Mouse (Mus musculus): ENCODE measurements around the gene Mctp1. TPM values are rescaled to one million over a fixed set of nuclear protein-coding genes. Genes with fewer than 3 reads are reported as not detected.

Gene Mctp1
- polyA plus RNA-seq, 1 experiment: not detected

DNA sequence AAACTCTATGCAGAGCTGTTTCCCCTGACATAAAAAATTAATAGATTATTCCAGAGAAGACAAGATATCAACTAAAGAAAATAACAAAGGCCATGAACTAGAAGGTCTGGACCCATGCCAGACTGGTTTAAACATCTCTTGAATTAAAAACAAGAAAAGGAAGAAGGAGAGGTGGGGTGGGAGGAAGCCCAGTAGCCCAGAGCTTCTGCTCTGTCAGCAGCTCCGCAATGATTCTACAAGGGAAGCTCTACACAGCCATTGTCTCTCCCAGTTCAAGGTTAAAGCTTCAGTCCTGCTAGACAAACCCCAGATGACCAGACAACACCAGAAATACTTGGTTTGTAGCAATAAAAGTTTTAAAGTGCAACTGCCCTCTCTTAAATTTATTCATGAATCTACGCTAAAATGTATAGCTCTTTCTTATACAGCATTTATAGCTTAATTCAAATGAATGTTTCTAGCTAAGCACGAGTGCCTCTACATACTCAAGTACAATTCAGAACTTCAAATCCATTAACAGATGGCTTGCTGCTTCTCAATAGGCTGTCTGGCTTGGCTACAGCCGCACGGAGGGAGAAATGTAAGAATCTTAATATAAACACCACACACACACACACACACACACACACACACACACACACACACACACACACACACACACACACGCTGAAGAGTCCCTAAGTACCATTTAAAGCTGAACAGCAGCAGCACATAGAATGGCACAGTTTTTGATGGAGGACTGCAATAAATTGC lies 663.0 kb downstream of the Mctp1 start:
- H3K4me3 ChIP-seq (ENCODE audit: low read depth, low read length): no peak overlapping the region
- H3K4me1 ChIP-seq (ENCODE audit: control insufficient read depth, insufficient read depth, low read length): no peaks in the 10 kb centered on the region
- TF ChIP-seq POLR2A (IDR thresholded peaks at IDR 0.05; ENCODE audit: insufficient read depth, low read length) (no peak), CTCF (IDR thresholded peaks at IDR 0.05; ENCODE audit: low read depth, low read length) (no peak), EP300 (IDR thresholded peaks at IDR 0.05; ENCODE audit: insufficient read depth, low read depth, low read length) (no peak)
- H3K27me3 ChIP-seq (ENCODE audit: control insufficient read depth, insufficient read depth, low read length, poor library complexity, severe bottlenecking): no peaks in the 10 kb centered on the region
- no peaks in the 10 kb centered on the region for H3K36me3 ChIP-seq (ENCODE audit: control insufficient read depth, insufficient read depth, low read length, poor library complexity, severe bottlenecking)
- no peaks in the 10 kb centered on the region for H3K9me3 ChIP-seq (replicated peaks; ENCODE audit: control insufficient read depth, insufficient read depth, low read length, poor library complexity, severe bottlenecking)
- no peak overlapping the region for H3K27ac ChIP-seq (ENCODE audit: insufficient read depth, low read length)
- H3K9ac ChIP-seq (ENCODE audit: low read depth, poor library complexity, severe bottlenecking): no peak overlapping the region

- no peak overlapping the region for H3K27ac ChIP-seq (ENCODE audit: insufficient read depth, low read length)
- no peak overlapping the region for H3K9ac ChIP-seq (ENCODE audit: low read depth, poor library complexity, severe bottlenecking)
- H3K9me3 ChIP-seq (replicated peaks; ENCODE audit: control insufficient read depth, insufficient read depth, low read length, poor library complexity, severe bottlenecking): no peaks in the 10 kb centered on the region
- no peak overlapping the region for H3K4me3 ChIP-seq (ENCODE audit: low read depth, low read length)
- H3K27me3 ChIP-seq (ENCODE audit: control insufficient read depth, insufficient read depth, low read length, poor library complexity, severe bottlenecking): no peaks in the 10 kb centered on the region
- TF ChIP-seq CTCF (IDR thresholded peaks at IDR 0.05; ENCODE audit: low read depth, low read length) (no peak), POLR2A (IDR thresholded peaks at IDR 0.05; ENCODE audit: insufficient read depth, low read length) (no peak), EP300 (IDR thresholded peaks at IDR 0.05; ENCODE audit: insufficient read depth, low read depth, low read length) (no peak)
- no peaks in the 10 kb centered on the region for H3K36me3 ChIP-seq (ENCODE audit: control insufficient read depth, insufficient read depth, low read length, poor library complexity, severe bottlenecking)
- no peaks in the 10 kb centered on the region for H3K4me1 ChIP-seq (ENCODE audit: control insufficient read depth, insufficient read depth, low read length)
Observed at GRCm38 (mm10) chr13:77048461-77048860, 664.1 kb downstream of the Mctp1 start.

GRCm38 (mm10) chr13:77049736-77050135 lies 665.4 kb downstream of the Mctp1 start:
- no peaks in the 10 kb centered on the region for H3K27me3 ChIP-seq (ENCODE audit: control insufficient read depth, insufficient read depth, low read length, poor library complexity, severe bottlenecking)
- H3K27ac ChIP-seq (ENCODE audit: insufficient read depth, low read length): no peak overlapping the region
- no peaks in the 10 kb centered on the region for H3K36me3 ChIP-seq (ENCODE audit: control insufficient read depth, insufficient read depth, low read length, poor library complexity, severe bottlenecking)
- no peaks in the 10 kb centered on the region for H3K4me1 ChIP-seq (ENCODE audit: control insufficient read depth, insufficient read depth, low read length)
- no peaks in the 10 kb centered on the region for H3K9me3 ChIP-seq (replicated peaks; ENCODE audit: control insufficient read depth, insufficient read depth, low read length, poor library complexity, severe bottlenecking)
- no peak overlapping the region for H3K9ac ChIP-seq (ENCODE audit: low read depth, poor library complexity, severe bottlenecking)
- no peak overlapping the region for H3K4me3 ChIP-seq (ENCODE audit: low read depth, low read length)
- TF ChIP-seq CTCF (IDR thresholded peaks at IDR 0.05; ENCODE audit: low read depth, low read length) (no peak), POLR2A (IDR thresholded peaks at IDR 0.05; ENCODE audit: insufficient read depth, low read length) (no peak), EP300 (IDR thresholded peaks at IDR 0.05; ENCODE audit: insufficient read depth, low read depth, low read length) (no peak)

GRCm38 (mm10) chr13:77063221-77063620 lies 678.9 kb downstream of the Mctp1 start:
- no peak for TF ChIP-seq POLR2A (IDR thresholded peaks at IDR 0.05; ENCODE audit: insufficient read depth, low read length)
- TF ChIP-seq EP300 (IDR thresholded peaks at IDR 0.05; ENCODE audit: insufficient read depth, low read depth, low read length): no peak
- TF ChIP-seq CTCF (IDR thresholded peaks at IDR 0.05; ENCODE audit: low read depth, low read length): no peak
- Histone ChIP-seq H3K27me3 (ENCODE audit: control insufficient read depth, insufficient read depth, low read length, poor library complexity, severe bottlenecking) (no peaks in the 10 kb centered on the region), H3K4me3 (ENCODE audit: low read depth, low read length) (no peak overlapping the region), H3K27ac (ENCODE audit: insufficient read depth, low read length) (no peak overlapping the region), H3K9me3 (replicated peaks; ENCODE audit: control insufficient read depth, insufficient read depth, low read length, poor library complexity, severe bottlenecking) (no peaks in the 10 kb centered on the region), H3K9ac (ENCODE audit: low read depth, poor library complexity, severe bottlenecking) (no peak overlapping the region), H3K36me3 (ENCODE audit: control insufficient read depth, insufficient read depth, low read length, poor library complexity, severe bottlenecking) (no peaks in the 10 kb centered on the region), H3K4me1 (ENCODE audit: control insufficient read depth, insufficient read depth, low read length) (no peaks in the 10 kb centered on the region)

GRCm38 (mm10) chr13:77068847-77069246 lies 684.5 kb downstream of the Mctp1 start:
- no peak overlapping the region for H3K4me3 ChIP-seq (ENCODE audit: low read depth, low read length)
- H3K36me3 ChIP-seq (ENCODE audit: control insufficient read depth, insufficient read depth, low read length, poor library complexity, severe bottlenecking): no peaks in the 10 kb centered on the region
- no peaks in the 10 kb centered on the region for H3K27me3 ChIP-seq (ENCODE audit: control insufficient read depth, insufficient read depth, low read length, poor library complexity, severe bottlenecking)
- TF ChIP-seq CTCF (IDR thresholded peaks at IDR 0.05; ENCODE audit: low read depth, low read length): no peak
- TF ChIP-seq EP300 (IDR thresholded peaks at IDR 0.05; ENCODE audit: insufficient read depth, low read depth, low read length): no peak
- TF ChIP-seq POLR2A (IDR thresholded peaks at IDR 0.05; ENCODE audit: insufficient read depth, low read length): no peak
- H3K9ac ChIP-seq (ENCODE audit: low read depth, poor library complexity, severe bottlenecking): no peak overlapping the region
- H3K27ac ChIP-seq (ENCODE audit: insufficient read depth, low read length): no peak overlapping the region
- no peaks in the 10 kb centered on the region for H3K4me1 ChIP-seq (ENCODE audit: control insufficient read depth, insufficient read depth, low read length)
- no peaks in the 10 kb centered on the region for H3K9me3 ChIP-seq (replicated peaks; ENCODE audit: control insufficient read depth, insufficient read depth, low read length, poor library complexity, severe bottlenecking)

DNA sequence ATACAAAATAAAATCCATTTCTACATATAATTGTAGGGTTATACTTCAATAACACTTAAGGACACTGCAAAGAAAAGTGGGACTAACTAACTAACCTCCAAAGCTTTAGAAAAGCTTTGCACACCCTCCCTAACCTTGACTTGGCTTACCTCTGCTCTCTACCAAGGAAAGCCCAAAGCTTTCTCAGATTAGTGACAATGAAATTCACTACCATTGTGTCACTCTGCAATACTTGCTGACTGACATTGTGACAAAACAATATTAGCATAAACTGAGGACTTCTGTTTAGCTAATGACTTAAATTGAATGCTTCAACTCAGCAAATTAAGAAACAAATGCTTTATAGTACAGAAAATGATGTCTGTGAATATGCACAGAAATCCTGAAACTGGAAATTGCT lies 687.7 kb downstream of the Mctp1 start:
- Histone ChIP-seq H3K27me3 (ENCODE audit: control insufficient read depth, insufficient read depth, low read length, poor library complexity, severe bottlenecking) (no peaks in the 10 kb centered on the region), H3K27ac (ENCODE audit: insufficient read depth, low read length) (no peak overlapping the region), H3K36me3 (ENCODE audit: control insufficient read depth, insufficient read depth, low read length, poor library complexity, severe bottlenecking) (no peaks in the 10 kb centered on the region), H3K9me3 (replicated peaks; ENCODE audit: control insufficient read depth, insufficient read depth, low read length, poor library complexity, severe bottlenecking) (no peaks in the 10 kb centered on the region), H3K9ac (ENCODE audit: low read depth, poor library complexity, severe bottlenecking) (no peak overlapping the region), H3K4me3 (ENCODE audit: low read depth, low read length) (no peak overlapping the region), H3K4me1 (ENCODE audit: control insufficient read depth, insufficient read depth, low read length) (no peaks in the 10 kb centered on the region)
- TF ChIP-seq EP300 (IDR thresholded peaks at IDR 0.05; ENCODE audit: insufficient read depth, low read depth, low read length): no peak
- TF ChIP-seq POLR2A (IDR thresholded peaks at IDR 0.05; ENCODE audit: insufficient read depth, low read length): no peak
- no peak for TF ChIP-seq CTCF (IDR thresholded peaks at IDR 0.05; ENCODE audit: low read depth, low read length)

Other genes starting within 250 kb of the Mctp1 start
- gene Fam81b, start 79.5 kb upstream of the Mctp1 start, polyA plus RNA-seq (2011; ENCODE audit: insufficient read depth, insufficient read length, low read depth, missing spikeins): not detected in 2 replicates